In the genomic region with DNA sequence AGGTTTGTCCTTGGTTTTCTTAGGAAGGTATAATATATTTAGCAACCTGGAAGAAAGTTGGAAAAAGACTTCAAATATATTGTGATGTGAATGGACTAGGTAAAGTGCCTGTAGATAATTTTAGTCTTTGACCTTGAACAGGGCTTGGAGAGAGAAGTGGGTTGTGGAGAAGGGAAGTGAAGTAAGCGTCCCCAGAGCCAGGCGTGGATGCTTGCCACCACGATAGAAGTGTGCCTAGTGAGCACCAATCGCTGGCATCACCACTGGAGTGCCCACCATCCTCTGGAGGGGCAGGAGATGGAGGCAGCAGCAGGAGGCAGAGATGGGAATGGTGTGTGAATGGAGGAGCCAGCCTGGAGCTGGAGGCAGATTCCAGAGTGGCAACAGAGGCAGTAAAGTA, we compare ENCODE assay signal across 21 mouse cellular contexts.
"Had no signal": no experiment of that assay in that cellular context is flagged by ENCODE, and none has a peak within 500 bp of the region (broad histone marks: within the 10 kb centered on the region; RNA-seq: fewer than 3 reads in every experiment).

No protein-coding gene starts in this region.

- H3K4me2 ChIP-seq: liver, embryonic 13.5 days; midbrain, embryonic 11.5 days had no signal

- ATAC-seq: intestine, embryonic 16.5 days had no signal

- H3K36me3 ChIP-seq: liver, embryonic 13.5 days had no signal

- H3K9ac ChIP-seq: liver, embryonic 13.5 days had no signal

- H3K4me1 ChIP-seq: liver, embryonic 13.5 days had no signal

- DNase-seq: kidney, adult 18-20 months; kidney, adult 9 months; kidney, postnatal 25 days; layer of hippocampus, adult 9-11 months; liver, embryonic 13.5 days; lung, adult 2 months; lung, postnatal 14 days; lung, postnatal 4 days; midbrain, embryonic 14.5 days; right cerebral cortex, adult 18-20 months; right cerebral cortex, postnatal 14 days; right cerebral cortex, postnatal 4 days; thymus, adult 2 months; thymus, postnatal 14 days; thymus, postnatal 4 days had no signal

- H3K4me3 ChIP-seq: layer of hippocampus, adult 2 months; liver, embryonic 13.5 days; myocyte had no signal

- H3K27ac ChIP-seq: kidney, postnatal 0 days; layer of hippocampus, adult 2 months; liver, embryonic 13.5 days; stomach, postnatal 0 days had no signal
